Mouse (Mus musculus) lung, adult 2 months (tissue): Measurements from ENCODE around the gene Alpk1. TPM values are rescaled to one million over a fixed set of nuclear protein-coding genes. Genes with fewer than 3 reads are reported as not detected.

Experiments
- DNase-seq: peaks from one replicate; pipeline ENCODE4 v3.0.0; 2022
- H3K4me1 ChIP-seq: fragments of 200-500 bp; 2 replicates; pipeline ENCODE4 v1.6.1; 2011; ENCODE audit warnings: low read length; ENCODE audit not compliant: control insufficient read depth, insufficient read depth
- H3K4me3 ChIP-seq: fragments of 200-500 bp; replicated peaks from 2 replicates; pipeline ENCODE3; 2011; ENCODE audit warnings: low read depth, mild to moderate bottlenecking, control low read depth, low read length; ENCODE audit errors: extremely low read depth
- CTCF ChIP-seq: fragments of 200-500 bp; IDR thresholded peaks from 2 replicates; pipeline ENCODE4 v1.5.1; 2011; ENCODE audit warnings: mild to moderate bottlenecking, low read length, control low read depth; ENCODE audit not compliant: insufficient read depth
- POLR2A ChIP-seq: fragments of 200-500 bp; IDR thresholded peaks from 2 replicates; pipeline ENCODE4 v1.6.1; 2011; ENCODE audit warnings: low read depth, mild to moderate bottlenecking, control low read depth, low read length, borderline replicate concordance; ENCODE audit errors: extremely low read depth
- WGBS: fragments of 180-500 bp; shearing (Covaris S2); methylation state at CpG from one replicate; pipeline ENCODE4 v1.1.7; 2018; 5-methylcytosine and 5-hydroxymethylcytosine counted together
- polyA plus RNA-seq: library from polyadenylated mRNA; depleted of rRNA; stranded (reverse); fragments of >200 nt; gene quantifications from 2 replicates; pipeline ENCODE4 v1.2.3, GENCODE M21; 2012

The Alpk1 gene
- polyA plus RNA-seq, 1 experiment = 3.2 TPM

DNA sequence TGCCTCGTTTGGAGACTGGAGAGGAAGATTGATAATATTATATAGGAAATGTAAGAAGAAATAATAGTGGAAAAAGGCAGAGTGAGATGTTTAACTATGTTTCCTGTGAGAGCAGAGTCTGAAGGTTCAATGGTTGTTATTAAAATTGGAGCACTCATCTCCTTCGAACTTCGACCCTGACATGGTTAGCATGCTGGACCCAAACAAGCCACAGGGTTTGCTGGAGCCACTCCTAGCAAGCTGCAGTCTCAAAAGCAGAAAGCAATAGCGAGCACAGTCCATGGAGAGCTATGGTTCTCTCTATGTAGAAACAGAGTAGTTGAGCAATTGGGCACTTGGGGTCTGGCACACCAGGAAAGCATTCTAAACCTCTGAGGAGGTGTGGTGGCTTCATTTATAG lies 59.4 kb downstream of the Alpk1 start:
- WGBS = 41% methylated on average over 4 of the region's 4 CpGs
- Histone ChIP-seq H3K4me3 (no peak overlapping the region), H3K4me1 (no peaks in the 10 kb centered on the region)
- TF ChIP-seq POLR2A (no peak), CTCF (no peak)
- DNase-seq = no peak

DNA sequence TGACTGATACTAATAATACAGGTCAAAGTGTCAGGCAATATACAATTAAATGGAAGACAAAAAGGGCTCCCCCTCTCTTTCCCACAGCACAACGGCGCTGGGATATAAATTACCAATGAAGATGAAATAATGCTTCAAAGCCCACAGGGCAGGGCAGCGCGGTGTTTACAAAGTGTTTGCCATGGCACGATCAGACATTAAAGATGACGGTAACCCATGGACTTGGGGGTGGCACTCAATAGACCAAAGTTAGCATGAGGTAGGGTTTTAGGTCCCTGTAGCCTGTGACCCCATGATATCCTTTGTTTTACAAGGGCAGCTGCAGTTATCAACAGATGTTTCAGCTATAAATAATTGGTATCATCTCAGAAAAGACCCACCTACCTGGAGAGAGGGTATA lies 60.3 kb downstream of the Alpk1 start:
- no peak for TF ChIP-seq CTCF
- no peak for TF ChIP-seq POLR2A
- no peak for DNase-seq
- Histone ChIP-seq H3K4me3 (no peak overlapping the region), H3K4me1 (no peaks in the 10 kb centered on the region)
- WGBS = 71% methylated on average over 6 of the region's 6 CpGs

DNA sequence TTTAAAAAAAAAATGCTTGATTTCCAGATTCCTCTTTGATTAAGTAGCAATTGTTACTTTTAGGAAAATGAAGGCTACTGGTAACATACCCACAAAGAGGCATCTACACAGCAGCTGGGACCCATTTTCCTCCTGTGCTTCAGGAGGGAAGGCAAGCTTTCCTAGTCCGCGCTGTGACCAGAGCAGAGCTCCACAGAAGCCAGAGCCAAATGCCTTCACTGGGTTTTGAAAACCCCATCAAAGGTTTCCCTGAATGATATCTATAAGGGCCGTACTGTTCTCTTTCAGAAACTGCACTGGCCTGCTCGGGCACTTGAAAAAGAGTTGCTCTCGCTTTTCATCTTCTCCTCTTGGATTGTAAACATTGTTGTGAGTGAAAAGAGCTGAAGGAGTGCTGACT lies 60.7 kb downstream of the Alpk1 start:
- TF ChIP-seq POLR2A (no peak), CTCF (no peak)
- DNase-seq = no peak
- 60% methylated on average over 5 of the region's 5 CpGs for WGBS
- Histone ChIP-seq H3K4me3 (no peak overlapping the region), H3K4me1 (no peaks in the 10 kb centered on the region)

DNA sequence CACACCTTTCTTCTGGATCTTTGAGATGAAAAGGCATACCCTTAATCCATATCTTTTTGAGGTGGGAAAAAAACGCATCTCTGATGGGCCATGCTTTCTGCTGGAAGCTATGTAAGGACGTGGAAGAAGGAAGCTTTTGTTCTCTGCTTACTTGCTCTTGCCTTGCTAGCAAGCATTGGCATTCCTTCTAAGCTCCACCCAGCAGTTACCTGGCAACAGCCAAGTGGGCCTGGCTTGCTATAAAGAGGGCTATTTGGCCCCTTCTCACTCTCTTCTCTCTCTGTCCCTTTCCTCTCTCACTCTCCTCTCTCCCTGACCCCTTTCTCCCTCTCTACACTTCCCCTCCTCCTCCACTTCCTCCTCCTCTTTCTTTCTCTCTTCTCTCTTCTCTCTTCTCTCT lies 63.6 kb downstream of the Alpk1 start:
- TF ChIP-seq POLR2A = no peak
- TF ChIP-seq CTCF = no peak
- no peaks in the 10 kb centered on the region for H3K4me1 ChIP-seq
- WGBS = 26% methylated on average over 2 of the region's 2 CpGs
- H3K4me3 ChIP-seq = no peak overlapping the region
- no peak for DNase-seq

DNA sequence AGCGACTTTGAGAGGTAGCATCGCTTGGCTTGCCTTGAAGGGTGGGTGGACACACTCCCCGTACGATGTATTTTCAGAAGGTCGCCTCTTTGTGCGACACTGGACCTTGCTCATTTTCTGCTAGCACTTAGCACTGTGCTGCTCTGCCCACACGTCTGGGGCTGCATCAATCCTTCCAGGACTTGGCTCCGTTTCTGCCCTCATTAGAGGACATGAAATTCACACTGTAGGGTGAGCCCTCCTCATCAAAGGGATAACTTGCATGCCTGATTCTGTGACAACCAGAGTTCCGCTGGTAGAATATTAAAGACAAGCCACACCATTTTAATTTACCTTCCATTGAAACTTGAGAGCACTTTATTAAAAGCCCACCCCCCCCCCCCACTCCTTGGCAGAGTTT lies 67.2 kb downstream of the Alpk1 start:
- TF ChIP-seq CTCF = no peak
- no peak for TF ChIP-seq POLR2A
- no peak for DNase-seq
- Histone ChIP-seq H3K4me3 (no peak overlapping the region), H3K4me1 (no peaks in the 10 kb centered on the region)
- 75% methylated on average over 9 of the region's 9 CpGs for WGBS

DNA sequence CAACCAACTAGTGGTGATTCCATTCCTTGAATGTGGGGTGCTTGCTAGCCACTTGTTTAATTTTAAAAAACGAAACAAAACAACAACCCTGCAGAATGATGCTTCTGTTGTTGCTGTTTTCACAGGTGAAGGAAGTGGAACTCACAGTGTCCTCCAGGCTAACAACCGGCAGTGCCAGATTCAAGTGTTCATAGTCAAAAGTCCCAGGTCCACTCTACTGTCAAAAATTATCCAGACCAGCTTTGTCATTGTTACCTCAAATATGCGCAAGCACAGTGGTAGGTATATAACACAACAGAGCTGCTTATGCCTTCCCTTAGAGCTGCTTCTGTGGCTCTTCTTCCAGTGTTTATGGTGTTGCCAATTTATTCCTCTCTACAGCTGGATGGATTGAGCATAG lies 68.8 kb downstream of the Alpk1 start:
- no peaks in the 10 kb centered on the region for H3K4me1 ChIP-seq
- no peak overlapping the region for H3K4me3 ChIP-seq
- no peak for DNase-seq
- TF ChIP-seq POLR2A (no peak), CTCF (no peak)
- 83% methylated on average over 3 of the region's 3 CpGs for WGBS

DNA sequence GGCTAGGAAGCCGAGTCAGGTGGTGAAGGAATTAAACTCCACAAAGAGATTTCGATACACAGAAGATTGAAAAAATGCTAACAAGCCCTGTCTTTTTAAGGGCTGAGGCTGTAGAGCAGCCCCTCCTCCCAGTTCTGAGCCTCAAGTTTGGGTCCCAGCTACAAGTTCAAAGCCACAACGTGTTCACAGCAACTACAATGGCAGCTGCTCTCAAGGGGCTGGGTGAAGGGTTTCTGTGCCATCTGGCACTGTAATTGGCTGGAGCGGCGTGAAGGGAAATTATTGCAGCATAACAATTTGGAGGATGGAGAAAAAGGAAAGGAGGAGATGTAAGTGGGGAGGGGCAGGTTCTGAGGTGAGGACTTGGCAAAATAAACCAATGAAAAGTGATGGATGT lies 73.2 kb downstream of the Alpk1 start:
- no peaks in the 10 kb centered on the region for H3K4me1 ChIP-seq
- 87% methylated on average over 5 of the region's 5 CpGs for WGBS
- DNase-seq = no peak
- TF ChIP-seq POLR2A (no peak), CTCF (no peak)
- H3K4me3 ChIP-seq = no peak overlapping the region

DNA sequence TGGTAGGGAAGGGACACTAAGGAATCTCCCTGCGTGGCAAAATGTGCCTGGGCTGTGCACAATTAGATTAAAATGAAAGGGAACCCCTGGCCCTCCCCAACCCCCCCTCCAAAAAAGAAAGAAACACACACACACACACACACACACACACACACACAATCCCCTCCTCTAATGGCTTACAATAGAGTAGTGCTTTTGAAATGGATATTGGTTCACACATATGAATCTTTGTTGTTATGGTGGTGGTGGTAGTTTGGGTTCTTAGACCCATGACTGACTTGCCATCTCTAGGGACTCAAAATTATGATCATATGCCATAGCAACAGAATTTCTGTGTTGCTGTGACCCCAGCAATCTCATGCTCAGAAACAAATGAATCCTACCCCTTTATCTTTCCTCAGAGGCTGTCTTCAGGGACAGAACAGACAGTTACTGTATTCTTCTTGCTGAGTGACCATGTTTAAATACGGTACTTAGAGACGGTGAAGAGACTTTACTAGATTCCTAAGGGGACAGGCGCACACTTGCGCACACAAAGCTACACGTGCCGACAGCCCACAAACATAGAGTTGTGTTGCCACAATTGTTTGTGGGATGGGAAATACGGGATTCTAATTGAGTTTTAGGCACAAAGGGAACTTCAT lies 73.8 kb downstream of the Alpk1 start:
- WGBS = 73% methylated on average over 8 of the region's 8 CpGs
- no peaks in the 10 kb centered on the region for H3K4me1 ChIP-seq
- DNase-seq = no peak
- no peak overlapping the region for H3K4me3 ChIP-seq
- TF ChIP-seq POLR2A (no peak), CTCF (no peak)

DNA sequence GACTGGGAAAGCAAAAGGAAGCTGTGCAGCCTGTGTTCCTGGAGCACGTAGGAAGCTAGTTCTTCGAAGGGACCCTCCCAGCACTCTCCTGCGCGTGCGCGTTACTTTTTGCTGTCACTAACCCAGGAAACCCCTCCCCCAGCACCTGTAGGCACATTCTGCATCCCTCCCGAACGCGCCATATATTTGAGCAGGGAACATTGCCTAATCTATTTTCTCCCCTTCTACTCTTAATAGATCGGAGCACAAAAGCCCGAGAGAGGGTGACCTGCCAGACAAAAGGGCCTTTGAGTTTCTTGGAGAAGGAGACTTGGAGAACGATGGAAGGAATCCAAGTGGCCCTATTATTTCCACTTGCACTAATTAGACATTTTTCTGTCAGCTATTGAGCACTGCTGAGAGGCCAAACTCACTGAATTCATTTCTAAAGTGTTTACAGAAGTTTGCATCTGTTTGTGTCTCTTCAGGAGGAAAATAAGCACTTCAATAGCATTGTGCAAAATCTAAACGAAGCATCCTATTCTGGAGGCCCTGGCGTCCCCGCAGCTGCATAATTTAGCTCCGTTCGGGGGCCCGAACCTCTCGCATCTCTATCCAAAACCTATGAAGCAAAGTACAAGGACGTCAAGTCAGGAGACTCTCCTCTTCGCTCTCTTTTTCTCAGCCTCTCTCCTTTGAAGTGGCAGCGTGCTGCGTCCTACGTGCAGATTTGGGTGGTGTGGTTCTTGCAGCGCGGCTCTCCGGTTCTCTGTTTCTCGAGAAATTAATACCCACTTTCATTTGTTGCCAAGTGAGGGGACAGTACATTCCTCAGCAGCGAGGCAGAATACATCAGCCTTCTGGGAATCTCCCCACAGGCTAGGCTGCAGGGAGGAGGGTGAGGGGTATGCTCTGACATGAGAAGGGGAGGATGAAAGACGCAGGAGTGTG lies 74.5 kb downstream of the Alpk1 start:
- WGBS = 18% methylated on average over 30 of the region's 30 CpGs
- no peak for TF ChIP-seq CTCF
- no peak for TF ChIP-seq POLR2A
- H3K4me3 ChIP-seq = no peak overlapping the region
- DNase-seq = no peak
- H3K4me1 ChIP-seq = no peaks in the 10 kb centered on the region

DNA sequence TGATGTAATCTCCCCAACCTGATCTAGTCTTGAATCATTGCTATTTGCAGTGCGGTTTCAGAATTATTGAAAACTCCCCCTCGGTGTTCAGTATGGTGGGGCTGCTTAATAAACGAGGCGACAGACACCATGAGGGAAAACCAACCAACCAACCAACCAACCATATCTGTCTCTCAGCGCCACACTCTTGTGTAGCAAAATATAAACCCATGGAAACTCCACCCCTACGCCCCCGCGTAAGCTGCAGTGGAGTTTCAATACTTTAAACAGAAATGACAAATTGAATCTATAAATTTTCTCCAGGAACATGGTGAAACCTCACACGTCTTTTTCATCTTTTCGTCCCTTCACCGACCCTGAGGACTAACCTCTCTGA lies 75.2 kb downstream of the Alpk1 start:
- 71% methylated on average over 11 of the region's 11 CpGs for WGBS
- DNase-seq = no peak

More for the DNA sequence above, 75.2 kb downstream of the Alpk1 start:
- no peak for TF ChIP-seq CTCF
- TF ChIP-seq POLR2A = no peak
- no peak overlapping the region for H3K4me3 ChIP-seq
- H3K4me1 ChIP-seq = no peaks in the 10 kb centered on the region
